Mouse (Mus musculus): ENCODE results near the gene Spata45. TPM values are rescaled to one million over a fixed set of nuclear protein-coding genes. Genes with fewer than 3 reads are reported as not detected.

Spata45 gene
- total RNA-seq, 1 experiment, result 4.6 TPM

- Histone ChIP-seq H3K27ac (ENCODE audit: insufficient read depth, low read depth, low read length, poor library complexity, severe bottlenecking) (no peak overlapping the region), H3K9ac (ENCODE audit: insufficient read depth, low read depth, low read length, poor library complexity, severe bottlenecking) (no peak overlapping the region), H3K4me3 (ENCODE audit: insufficient read depth in 1 of 2, low read depth in 1 of 2, low read length in 2 of 2, poor library complexity in 1 of 2, severe bottlenecking in 1 of 2) (no peak overlapping the region), H3K36me3 (ENCODE audit: control insufficient read depth, insufficient read depth, low read length, poor library complexity, severe bottlenecking) (no peaks in the 10 kb centered on the region), H3K9me3 (ENCODE audit: control insufficient read depth, insufficient read depth, low read depth, low read length) (no peaks in the 10 kb centered on the region), H3K4me1 (ENCODE audit: control insufficient read depth in 2 of 2, insufficient read depth in 2 of 2, low read length in 2 of 2, poor library complexity in 1 of 2) (peaks cover 0 to 2% of the 10 kb centered on the region in 2 experiments; a peak in 1 of 4 replicates)
- no peak for DNase-seq (ENCODE audit: low read depth, low spot score)
- in situ Hi-C loops (cut with MboI; ENCODE audit: low sequenced_read_pairs in 2 of 2, unreplicated experiment in 2 of 2), result no loop called here
- TF ChIP-seq MAFK (IDR thresholded peaks at IDR 0.05; ENCODE audit: insufficient read depth, low read depth, low read length) (no peak), CHD2 (IDR thresholded peaks at IDR 0.05; ENCODE audit: low read depth, low read length) (no peak), HCFC1 (IDR thresholded peaks at IDR 0.05; ENCODE audit: borderline replicate concordance, insufficient read depth, low read length) (no peak), ZNF384 (IDR thresholded peaks at IDR 0.05; ENCODE audit: low read depth, low read length) (no peak)
Measured at GRCm38 (mm10) chr1:191055533-191055873, 19.1 kb downstream of the Spata45 start.

DNA sequence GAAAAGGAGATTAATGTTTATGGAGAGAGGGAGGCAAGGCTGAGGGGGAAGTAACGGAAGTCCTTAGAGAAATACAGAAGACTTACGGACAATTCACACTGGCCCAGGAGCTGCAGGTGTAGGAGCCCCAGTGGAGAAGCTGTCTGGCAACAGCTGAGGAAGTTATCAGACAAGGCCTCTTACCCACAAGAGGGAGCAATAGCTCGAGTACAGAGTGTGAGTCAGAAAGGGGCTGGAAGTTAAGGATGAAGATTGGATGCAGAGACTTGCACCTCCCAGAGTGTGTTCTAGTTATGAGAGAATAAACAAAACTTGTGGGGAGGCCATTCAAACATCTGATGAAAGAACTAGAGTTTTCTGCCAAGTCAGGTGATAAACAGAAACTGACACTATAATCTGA is 21.0 kb downstream of the Spata45 start:
- in situ Hi-C loops (cut with MboI; ENCODE audit: low sequenced_read_pairs in 2 of 2, unreplicated experiment in 2 of 2), result no loop called here
- Histone ChIP-seq H3K27ac (ENCODE audit: insufficient read depth, low read depth, low read length, poor library complexity, severe bottlenecking) (no peak overlapping the region), H3K4me3 (ENCODE audit: insufficient read depth in 1 of 2, low read depth in 1 of 2, low read length in 2 of 2, poor library complexity in 1 of 2, severe bottlenecking in 1 of 2) (no peak overlapping the region), H3K9me3 (ENCODE audit: control insufficient read depth, insufficient read depth, low read depth, low read length) (no peaks in the 10 kb centered on the region), H3K4me1 (ENCODE audit: control insufficient read depth in 2 of 2, insufficient read depth in 2 of 2, low read length in 2 of 2, poor library complexity in 1 of 2) (peaks cover 0 to 2% of the 10 kb centered on the region in 2 experiments; a peak in 1 of 4 replicates), H3K9ac (ENCODE audit: insufficient read depth, low read depth, low read length, poor library complexity, severe bottlenecking) (no peak overlapping the region), H3K36me3 (ENCODE audit: control insufficient read depth, insufficient read depth, low read length, poor library complexity, severe bottlenecking) (no peaks in the 10 kb centered on the region)
- no peak for DNase-seq (ENCODE audit: low read depth, low spot score)
- TF ChIP-seq ZNF384 (IDR thresholded peaks at IDR 0.05; ENCODE audit: low read depth, low read length) (no peak), ZC3H11A (IDR thresholded peaks at IDR 0.05; ENCODE audit: borderline replicate concordance, low read depth, low read length) (no peak), MAFK (IDR thresholded peaks at IDR 0.05; ENCODE audit: insufficient read depth, low read depth, low read length) (no peak), CHD2 (IDR thresholded peaks at IDR 0.05; ENCODE audit: low read depth, low read length) (no peak), HCFC1 (IDR thresholded peaks at IDR 0.05; ENCODE audit: borderline replicate concordance, insufficient read depth, low read length) (no peak)

- TF ChIP-seq ZNF384 (IDR thresholded peaks at IDR 0.05; ENCODE audit: low read depth, low read length), result no peak
- no peak for TF ChIP-seq CHD2 (IDR thresholded peaks at IDR 0.05; ENCODE audit: low read depth, low read length)
- no peak for TF ChIP-seq HCFC1 (IDR thresholded peaks at IDR 0.05; ENCODE audit: borderline replicate concordance, insufficient read depth, low read length)
- no peak for TF ChIP-seq MAFK (IDR thresholded peaks at IDR 0.05; ENCODE audit: insufficient read depth, low read depth, low read length)
- no peak for TF ChIP-seq ZC3H11A (IDR thresholded peaks at IDR 0.05; ENCODE audit: borderline replicate concordance, low read depth, low read length)
- Histone ChIP-seq H3K27ac (ENCODE audit: insufficient read depth, low read depth, low read length, poor library complexity, severe bottlenecking) (no peak overlapping the region), H3K9me3 (ENCODE audit: control insufficient read depth, insufficient read depth, low read depth, low read length) (no peaks in the 10 kb centered on the region), H3K4me3 (ENCODE audit: insufficient read depth in 1 of 2, low read depth in 1 of 2, low read length in 2 of 2, poor library complexity in 1 of 2, severe bottlenecking in 1 of 2) (peak overlapping the region; percentile 73 to 99), H3K9ac (ENCODE audit: insufficient read depth, low read depth, low read length, poor library complexity, severe bottlenecking) (peak overlapping the region; percentile 82), H3K36me3 (ENCODE audit: control insufficient read depth, insufficient read depth, low read length, poor library complexity, severe bottlenecking) (peaks cover 11% of the 10 kb centered on the region), H3K4me1 (ENCODE audit: control insufficient read depth in 2 of 2, insufficient read depth in 2 of 2, low read length in 2 of 2, poor library complexity in 1 of 2) (peaks cover 4 to 8% of the 10 kb centered on the region in 2 experiments; a peak in 3 of 4 replicates)
- in situ Hi-C loops (cut with MboI; ENCODE audit: low sequenced_read_pairs in 2 of 2, unreplicated experiment in 2 of 2), result no loop called here
- DNase-seq (ENCODE audit: low read depth, low spot score), result no peak
Measured at GRCm38 (mm10) chr1:191062241-191062780, 25.9 kb downstream of the Spata45 start.

DNA sequence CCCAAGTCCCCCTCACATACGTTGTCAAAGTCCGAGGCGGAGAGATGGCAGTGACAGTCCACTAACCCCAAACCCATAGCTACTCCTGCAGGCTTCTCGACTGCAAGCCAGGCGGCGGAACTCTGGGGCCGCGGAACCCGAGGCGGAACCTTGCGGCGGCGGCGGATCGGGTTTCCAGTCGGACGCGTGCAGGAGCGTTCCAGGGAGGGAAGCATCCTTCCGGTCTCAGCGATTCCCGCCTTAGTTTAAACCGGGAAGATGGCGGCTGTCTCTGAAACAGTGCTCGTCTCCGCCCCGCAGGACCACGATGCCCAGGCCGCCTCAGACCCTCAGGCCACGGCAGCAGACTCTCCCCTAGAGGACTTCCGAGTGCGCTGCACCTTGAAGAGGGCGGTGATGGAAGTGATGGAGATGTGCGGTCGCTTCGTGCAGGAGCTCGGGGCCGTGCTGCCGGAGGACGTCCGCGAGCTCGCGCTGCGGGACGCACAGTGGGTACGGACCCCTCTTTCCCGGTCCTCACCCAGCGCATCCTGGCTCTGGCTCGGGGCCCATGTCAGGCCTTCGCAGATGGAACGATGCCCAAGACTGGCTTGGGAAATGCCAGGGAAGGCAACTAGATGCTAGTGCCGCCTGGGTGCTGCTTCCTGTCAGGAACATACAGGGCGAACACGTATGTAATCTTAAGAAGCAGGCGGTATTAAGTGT is 26.5 kb downstream of the Spata45 start, which contains the start of the genes Tatdn3 and Nsl1:
Gene Tatdn3 (minus strand): TSS at position 152 of the 705 bp plus-strand sequence.
Gene Nsl1 (plus strand): TSS at position 232 of the 705 bp plus-strand sequence.
- TF ChIP-seq CHD2 (IDR thresholded peaks at IDR 0.05; ENCODE audit: low read depth, low read length), result 0 out of 2 replicates have a peak, but pooled peaks have one; percentile 27
- TF ChIP-seq ZNF384 (IDR thresholded peaks at IDR 0.05; ENCODE audit: low read depth, low read length), result no peak
- TF ChIP-seq HCFC1 (IDR thresholded peaks at IDR 0.05; ENCODE audit: borderline replicate concordance, insufficient read depth, low read length), result peak; percentile 87; the same call in 1 of the 2 replicates
- no peak for TF ChIP-seq ZC3H11A (IDR thresholded peaks at IDR 0.05; ENCODE audit: borderline replicate concordance, low read depth, low read length)
- TF ChIP-seq MAFK (IDR thresholded peaks at IDR 0.05; ENCODE audit: insufficient read depth, low read depth, low read length), result no peak
- Histone ChIP-seq H3K9ac (ENCODE audit: insufficient read depth, low read depth, low read length, poor library complexity, severe bottlenecking) (peak within 1 kb of the TSS; percentile 97), H3K4me1 (ENCODE audit: control insufficient read depth in 2 of 2, insufficient read depth in 2 of 2, low read length in 2 of 2, poor library complexity in 1 of 2) (peaks cover 4 to 8% of the 10 kb centered on the region in 2 experiments; a peak in 3 of 4 replicates), H3K4me3 (ENCODE audit: insufficient read depth in 1 of 2, low read depth in 1 of 2, low read length in 2 of 2, poor library complexity in 1 of 2, severe bottlenecking in 1 of 2) (peak within 1 kb of the TSS; percentile 93 to 99), H3K9me3 (ENCODE audit: control insufficient read depth, insufficient read depth, low read depth, low read length) (no peaks in the 10 kb centered on the region), H3K27ac (ENCODE audit: insufficient read depth, low read depth, low read length, poor library complexity, severe bottlenecking) (peak within 1 kb of the TSS; percentile 67; the same call in 1 of the 2 replicates), H3K36me3 (ENCODE audit: control insufficient read depth, insufficient read depth, low read length, poor library complexity, severe bottlenecking) (peaks cover 14% of the 10 kb centered on the region)
- in situ Hi-C loops (cut with MboI; ENCODE audit: low sequenced_read_pairs in 2 of 2, unreplicated experiment in 2 of 2), result no loop called here
- peak; percentile 75 for DNase-seq (ENCODE audit: low read depth, low spot score)
